Mouse (Mus musculus) stomach, embryonic 15.5 days (tissue): ENCODE measurements around the gene Mvb12a. TPM values are rescaled to one million over a fixed set of nuclear protein-coding genes. Genes with fewer than 3 reads are reported as not detected.

Experiments used
- ATAC-seq: fragments of 200-750 bp; cut with Nextera tagmentation; 2 replicates; pipeline ENCODE4 v1.8.0; 2017; ENCODE audit warnings: low read depth, moderate number of reproducible peaks, moderate TSS enrichment; ENCODE audit not compliant: insufficient read depth, low FRiP score
- H3K27ac ChIP-seq: fragments of 300-500 bp; sonication (generic); 2 replicates; pipeline ENCODE4 v1.5.1; 2015; ENCODE audit warnings: mild to moderate bottlenecking, inconsistent platforms
- H3K27me3 ChIP-seq: fragments of 300-500 bp; sonication (generic); replicated peaks from 2 replicates; pipeline ENCODE4 v1.6.1; 2015; ENCODE audit warnings: inconsistent platforms
- H3K36me3 ChIP-seq: fragments of 300-500 bp; sonication (generic); 2 replicates; pipeline ENCODE4 v1.6.1; 2015; ENCODE audit warnings: inconsistent platforms
- H3K4me1 ChIP-seq: fragments of 300-500 bp; sonication (generic); 2 replicates; pipeline ENCODE4 v1.6.1; 2015; ENCODE audit warnings: inconsistent platforms
- H3K4me2 ChIP-seq: fragments of 300-500 bp; sonication (generic); 2 replicates; pipeline ENCODE4 v1.6.1; 2015; ENCODE audit warnings: mild to moderate bottlenecking, inconsistent platforms
- H3K4me3 ChIP-seq: fragments of 300-500 bp; sonication (generic); replicated peaks from 2 replicates; pipeline ENCODE4 v1.5.1; 2015; ENCODE audit warnings: inconsistent platforms
- H3K9ac ChIP-seq: fragments of 300-500 bp; sonication (generic); 2 replicates; pipeline ENCODE4 v1.6.1; 2015; ENCODE audit warnings: inconsistent platforms
- H3K9me3 ChIP-seq: fragments of 300-500 bp; sonication (generic); 2 replicates; pipeline ENCODE4 v1.6.1; 2016; ENCODE audit warnings: inconsistent platforms
- whole genome bisulfite sequencing: fragments of 180-500 bp; shearing (Covaris S2); methylation state at CpG from one replicate; pipeline ENCODE4 v1.1.7; 2015; 5-methylcytosine and 5-hydroxymethylcytosine counted together
- polyA plus RNA-seq: library from polyadenylated mRNA; unstranded; fragments of >200 nt; fragmentation: Nextera tagmentation; extraction: Ambion mirVana; gene quantifications from 2 replicates; pipeline ENCODE4 v1.2.1, GENCODE M21; 2015

The Mvb12a gene
- polyA plus RNA-seq: 97.6 and 107 TPM in 2 replicates

DNA sequence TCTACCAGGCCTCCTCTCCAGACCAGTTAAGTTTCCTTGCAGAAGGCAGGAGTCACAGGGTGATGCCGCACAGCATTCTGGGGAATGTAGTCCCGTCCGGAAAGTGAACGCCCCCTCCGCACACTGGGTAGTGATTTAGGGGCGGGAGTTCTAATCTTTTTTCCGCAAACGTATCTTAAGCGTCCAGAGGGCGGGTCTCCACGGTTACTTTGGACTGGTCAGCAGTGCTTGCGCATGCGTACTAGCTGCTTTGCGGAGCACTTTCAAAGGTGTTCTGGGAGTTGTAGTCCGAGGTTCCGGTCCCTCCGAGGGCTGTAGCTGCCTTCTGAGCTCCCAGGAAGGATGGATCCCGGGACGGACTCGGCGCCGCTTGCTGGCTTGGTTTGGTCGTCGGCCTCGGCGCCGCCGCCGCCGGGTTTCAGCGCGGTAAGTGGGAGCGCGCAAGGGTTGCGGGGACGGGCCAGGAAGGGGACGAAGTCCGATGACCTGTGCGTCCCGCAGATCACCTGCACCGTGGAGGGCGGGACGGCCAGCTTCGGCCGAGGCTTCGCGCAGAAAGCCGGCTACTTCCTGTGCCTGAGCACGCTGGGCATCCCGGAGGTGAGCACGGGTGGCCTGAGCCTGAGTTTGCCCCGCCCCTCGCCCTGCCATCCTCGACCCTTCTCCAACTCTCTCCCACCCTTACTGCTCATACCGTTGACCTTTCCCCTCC is at the start of gene Mvb12a:
Mvb12a (plus strand) TSS at position 291 of the 712 bp plus-strand sequence.
- WGBS: under 1% methylated on average over 55 of the region's 55 CpGs
- Histone ChIP-seq H3K36me3 (peaks cover 12% of the 10 kb centered on the region), H3K4me3 (peak within 1 kb of the TSS; percentile 93), H3K9ac (peak within 1 kb of the TSS; percentile 83), H3K27me3 (no peaks in the 10 kb centered on the region), H3K4me2 (peak within 1 kb of the TSS; percentile 92), H3K9me3 (no peaks in the 10 kb centered on the region), H3K27ac (peak within 1 kb of the TSS; percentile 41; the same call in 1 of the 2 replicates), H3K4me1 (peaks cover 13% of the 10 kb centered on the region)
- peak; percentile 96 for ATAC-seq

DNA sequence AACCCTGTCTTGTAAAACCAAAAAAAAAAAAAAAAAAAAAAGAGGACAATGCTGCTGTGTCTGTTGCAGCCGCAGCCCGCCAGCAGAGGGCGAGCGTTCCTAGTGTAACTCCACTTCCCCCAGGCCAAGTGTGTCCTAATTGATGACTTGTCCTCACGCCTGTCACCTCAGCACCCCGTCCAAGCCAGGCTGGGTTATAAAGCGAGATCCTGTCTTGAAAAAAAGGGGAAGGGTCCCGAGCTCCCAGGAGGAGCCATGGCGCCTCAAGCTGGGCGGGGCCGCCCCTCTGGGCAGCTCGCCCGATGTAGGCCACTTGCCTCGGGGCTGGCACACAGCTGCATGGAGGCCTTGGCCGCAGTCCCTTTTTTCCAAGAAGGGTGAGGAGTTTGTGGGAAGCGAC is 47.7 kb upstream of the Mvb12a start:
- H3K4me2 ChIP-seq: peak overlapping the region; percentile 24; the same call in 1 of the 2 replicates
- peak; percentile 70 for ATAC-seq
- WGBS: 20% methylated on average over 16 of the region's 16 CpGs
- no peaks in the 10 kb centered on the region for H3K9me3 ChIP-seq
- H3K9ac ChIP-seq: no peak overlapping the region
- peaks cover 21% of the 10 kb centered on the region for H3K36me3 ChIP-seq
- H3K4me3 ChIP-seq: no peak overlapping the region
- no peaks in the 10 kb centered on the region for H3K27me3 ChIP-seq
- H3K4me1 ChIP-seq: peaks cover 41% of the 10 kb centered on the region
- H3K27ac ChIP-seq: no peak overlapping the region

DNA sequence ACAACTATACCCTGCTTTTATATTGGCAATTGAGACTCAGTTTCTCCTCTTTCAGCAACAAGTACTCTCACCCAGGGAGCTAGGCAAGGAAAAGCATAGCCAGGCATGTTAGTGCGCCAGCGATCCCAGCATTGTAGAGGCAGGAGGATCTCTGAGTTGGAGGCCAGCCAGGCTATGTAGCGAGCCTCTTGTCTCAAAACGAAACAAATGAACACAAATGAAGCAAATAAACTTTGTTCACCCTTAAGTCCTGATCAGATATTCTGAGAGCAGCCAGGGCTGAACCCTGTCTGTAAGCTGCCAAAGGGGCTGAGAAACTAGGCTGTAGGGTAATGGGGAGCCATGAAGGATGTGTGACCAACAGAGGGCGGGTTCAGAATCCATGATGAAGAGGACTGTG is 46.9 kb upstream of the Mvb12a start:
- WGBS: 72% methylated on average over 5 of the region's 5 CpGs
- H3K9me3 ChIP-seq: no peaks in the 10 kb centered on the region
- peak overlapping the region; percentile 68 for H3K27ac ChIP-seq
- peaks cover 21% of the 10 kb centered on the region for H3K36me3 ChIP-seq
- H3K9ac ChIP-seq: no peak overlapping the region
- H3K27me3 ChIP-seq: no peaks in the 10 kb centered on the region
- H3K4me2 ChIP-seq: no peak overlapping the region
- peaks cover 38% of the 10 kb centered on the region for H3K4me1 ChIP-seq
- no peak for ATAC-seq
- H3K4me3 ChIP-seq: no peak overlapping the region

DNA sequence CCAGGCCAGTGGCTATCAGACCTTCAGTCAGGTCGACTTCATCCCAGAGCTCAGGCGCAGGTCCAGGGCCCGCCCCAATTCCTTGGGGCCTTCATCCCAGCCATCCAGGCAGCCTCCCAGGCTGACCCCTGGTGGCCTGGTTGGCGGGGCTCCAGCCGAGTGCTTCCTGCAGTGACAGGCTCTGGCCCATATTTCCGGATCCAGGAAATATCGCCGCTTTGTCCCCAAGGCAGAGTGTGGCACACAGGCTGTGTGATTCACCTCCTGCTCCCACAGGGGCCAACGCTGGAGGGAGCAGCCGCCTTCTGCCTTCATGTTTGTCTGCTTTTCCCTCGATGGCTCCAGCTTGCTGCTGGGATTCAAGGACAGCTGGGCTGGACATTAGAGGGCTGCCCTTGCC is 46.2 kb upstream of the Mvb12a start:
- Histone ChIP-seq H3K27me3 (no peaks in the 10 kb centered on the region), H3K4me3 (no peak overlapping the region), H3K9me3 (no peaks in the 10 kb centered on the region), H3K36me3 (peaks cover 15% of the 10 kb centered on the region), H3K9ac (no peak overlapping the region), H3K4me1 (peaks cover 38% of the 10 kb centered on the region), H3K4me2 (no peak overlapping the region), H3K27ac (peak overlapping the region; percentile 68)
- WGBS: 31% methylated on average over 11 of the region's 11 CpGs
- ATAC-seq: no peak; the same call in 1 of the 2 replicates

DNA sequence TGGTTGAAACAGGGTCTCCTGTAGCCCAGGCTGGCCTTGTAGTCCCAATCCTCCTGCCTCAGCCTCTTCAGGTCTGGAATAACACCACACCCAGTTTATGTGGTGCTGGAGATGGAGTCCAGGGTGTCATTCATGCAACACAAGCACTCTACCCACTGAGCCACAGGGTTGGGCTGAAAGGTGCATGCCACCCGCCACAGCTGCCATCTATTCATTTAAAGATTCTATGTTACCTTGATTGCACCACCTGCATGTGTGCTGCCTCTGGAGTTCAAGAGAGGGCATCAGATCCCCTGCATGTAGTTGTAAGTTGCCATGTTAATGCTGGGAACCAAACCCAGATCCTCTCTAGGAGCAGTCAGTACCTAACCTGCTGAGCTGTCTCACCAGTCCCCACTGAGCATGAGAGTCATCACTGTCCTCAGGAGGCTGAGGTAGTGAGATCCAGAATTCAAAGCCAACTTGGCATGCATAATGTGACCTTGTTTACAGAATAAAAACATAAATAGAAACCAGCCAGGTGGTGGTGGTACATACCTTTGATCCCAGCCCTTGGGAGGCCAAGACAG is 45.6 kb upstream of the Mvb12a start:
- Histone ChIP-seq H3K4me1 (peaks cover 38% of the 10 kb centered on the region), H3K27ac (peak overlapping the region; percentile 68; the same call in 1 of the 2 replicates), H3K9me3 (no peaks in the 10 kb centered on the region), H3K4me2 (no peak overlapping the region), H3K4me3 (no peak overlapping the region), H3K27me3 (no peaks in the 10 kb centered on the region), H3K9ac (no peak overlapping the region), H3K36me3 (peaks cover 11% of the 10 kb centered on the region)
- 96% methylated on average over 1 of the region's 1 CpGs for WGBS
- ATAC-seq: no peak

DNA sequence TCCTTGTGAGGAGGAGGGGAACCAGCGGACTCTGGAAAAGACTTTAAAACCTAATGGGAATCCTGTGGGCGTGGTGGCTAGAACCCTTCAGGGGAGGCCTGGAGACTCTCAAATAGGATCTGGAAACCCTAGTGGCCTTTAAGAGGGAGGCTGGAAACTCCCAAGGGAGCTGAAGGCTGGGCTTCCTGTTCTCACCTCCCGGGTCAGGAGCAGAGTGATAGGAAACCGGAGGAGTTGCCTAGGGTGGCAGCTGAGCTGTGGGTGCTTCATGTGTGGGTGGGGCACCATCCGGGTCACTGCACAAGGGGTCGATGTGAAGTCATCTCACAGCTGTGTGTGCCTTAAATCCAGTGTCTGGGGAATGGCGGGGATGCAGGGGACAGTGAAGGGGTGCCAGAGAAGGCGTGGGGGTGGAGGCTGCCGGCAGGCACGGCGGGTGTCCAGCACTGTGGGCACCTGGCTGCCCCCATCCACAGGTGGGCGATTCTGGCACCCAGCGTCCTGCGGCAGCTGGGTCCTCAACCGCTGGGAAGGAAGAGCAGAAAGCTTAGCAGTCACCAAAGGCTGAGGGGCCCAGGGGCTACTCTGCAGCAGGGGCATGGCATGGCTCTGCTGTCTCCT is 44.7 kb upstream of the Mvb12a start:
- Histone ChIP-seq H3K4me2 (no peak overlapping the region), H3K36me3 (0 out of 2 replicates have a peak, but pooled peaks cover 3% of the 10 kb centered on the region), H3K9me3 (no peaks in the 10 kb centered on the region), H3K9ac (no peak overlapping the region), H3K4me3 (no peak overlapping the region), H3K27me3 (no peaks in the 10 kb centered on the region), H3K4me1 (peaks cover 38% of the 10 kb centered on the region), H3K27ac (peak overlapping the region; percentile 37)
- ATAC-seq: no peak
- 21% methylated on average over 15 of the region's 15 CpGs for WGBS

DNA sequence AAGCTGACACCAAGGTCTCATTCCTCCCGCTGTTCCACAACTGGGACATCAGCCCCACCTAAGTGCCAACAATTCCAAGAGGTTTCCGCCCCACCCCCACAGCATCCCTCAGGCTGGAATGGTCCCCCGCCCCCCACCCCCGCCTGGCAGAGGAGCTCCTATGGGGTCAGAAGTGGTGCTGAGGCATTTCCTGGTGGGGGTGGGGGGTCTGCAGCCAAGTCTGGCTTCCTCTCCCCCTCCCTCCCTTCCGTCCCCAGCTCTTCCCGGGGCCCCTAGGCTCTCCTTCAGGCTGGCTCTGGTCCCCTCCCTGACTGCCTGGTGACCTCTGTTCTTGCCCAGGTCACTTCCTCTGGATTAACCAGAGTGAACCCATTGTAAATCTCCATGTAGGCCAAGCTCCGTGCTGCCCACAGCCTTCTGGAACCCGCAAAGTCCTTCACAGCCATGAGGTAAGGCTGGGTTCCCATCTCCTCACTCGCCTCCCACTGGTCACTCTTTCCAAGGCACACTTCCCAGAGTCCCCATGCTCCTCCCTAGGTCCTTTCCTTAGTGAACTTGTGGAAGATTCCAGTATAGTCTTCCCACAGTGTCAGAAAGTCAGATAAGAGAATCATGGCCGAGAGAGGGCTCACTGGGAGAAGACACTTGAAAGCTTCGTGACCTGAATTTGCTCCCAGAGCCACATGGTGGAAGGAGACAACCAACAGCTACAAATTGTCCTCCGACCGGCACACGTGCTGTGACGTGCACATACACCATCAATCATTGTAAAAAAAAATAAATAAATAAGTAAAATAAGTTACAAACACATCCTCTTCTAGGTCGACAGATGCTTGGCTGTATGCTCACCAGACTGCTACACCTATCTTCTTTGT is 43.7 kb upstream of the Mvb12a start:
- H3K4me1 ChIP-seq: peaks cover 38% of the 10 kb centered on the region
- ATAC-seq: no peak; the same call in 1 of the 2 replicates
- H3K36me3 ChIP-seq: no peaks in the 10 kb centered on the region
- H3K4me3 ChIP-seq: no peak overlapping the region
- no peaks in the 10 kb centered on the region for H3K9me3 ChIP-seq
- no peaks in the 10 kb centered on the region for H3K27me3 ChIP-seq
- WGBS: 26% methylated on average over 16 of the region's 16 CpGs
- no peak overlapping the region for H3K4me2 ChIP-seq
- peak overlapping the region; percentile 37; the same call in 1 of the 2 replicates for H3K27ac ChIP-seq
- H3K9ac ChIP-seq: no peak overlapping the region

DNA sequence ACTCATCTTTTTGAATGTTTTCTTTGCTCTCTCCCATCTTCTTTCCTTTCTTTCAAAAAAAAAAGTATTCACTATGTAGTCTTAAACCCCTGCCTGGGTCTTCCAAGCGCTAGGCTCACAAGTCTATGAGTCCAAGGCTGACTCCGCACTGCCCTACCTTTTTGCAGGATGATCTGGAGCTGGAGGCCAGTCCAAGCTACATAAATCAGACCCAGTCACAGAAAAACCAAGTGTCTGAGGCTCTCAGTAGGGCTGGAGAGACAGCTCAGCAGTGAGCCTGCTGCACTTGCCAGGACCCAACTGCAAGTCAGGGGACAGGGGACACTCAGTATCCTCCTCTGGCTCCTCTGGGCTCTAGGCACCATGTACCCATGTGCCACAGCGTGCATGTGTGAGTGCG is 38.4 kb upstream of the Mvb12a start:
- Histone ChIP-seq H3K4me1 (0 out of 2 replicates have a peak, but pooled peaks cover 6% of the 10 kb centered on the region), H3K36me3 (no peaks in the 10 kb centered on the region), H3K27ac (no peak overlapping the region), H3K27me3 (peaks cover 31% of the 10 kb centered on the region), H3K9ac (no peak overlapping the region), H3K9me3 (no peaks in the 10 kb centered on the region), H3K4me3 (no peak overlapping the region), H3K4me2 (no peak overlapping the region)
- no peak for ATAC-seq
- WGBS: 86% methylated on average over 4 of the region's 4 CpGs

DNA sequence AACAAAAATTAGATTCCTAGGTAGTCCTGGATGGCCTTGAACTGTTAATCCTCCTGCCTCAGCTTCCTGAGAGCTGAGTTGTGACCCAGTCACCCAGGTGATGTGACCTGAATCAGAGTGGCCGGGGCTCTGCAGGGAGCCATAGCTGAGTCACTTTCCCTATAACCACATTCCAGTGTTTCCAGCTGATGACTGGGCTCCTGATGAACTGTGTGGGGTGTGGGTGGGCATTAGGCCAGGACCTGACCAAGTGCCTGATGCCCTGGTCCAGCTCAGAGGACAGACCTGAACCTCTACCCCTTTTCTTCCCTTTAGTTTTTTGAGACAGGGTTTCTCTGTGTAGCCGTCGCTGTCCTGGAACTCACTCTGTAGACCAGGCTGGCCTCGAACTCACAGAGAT is 37.4 kb upstream of the Mvb12a start:
- peaks cover 31% of the 10 kb centered on the region for H3K27me3 ChIP-seq
- H3K27ac ChIP-seq: no peak overlapping the region
- no peak overlapping the region for H3K9ac ChIP-seq
- H3K4me2 ChIP-seq: no peak overlapping the region
- WGBS: 87% methylated on average over 4 of the region's 4 CpGs
- H3K4me1 ChIP-seq: 0 out of 2 replicates have a peak, but pooled peaks cover 5% of the 10 kb centered on the region
- ATAC-seq: no peak
- H3K4me3 ChIP-seq: no peak overlapping the region
- no peaks in the 10 kb centered on the region for H3K36me3 ChIP-seq
- H3K9me3 ChIP-seq: no peaks in the 10 kb centered on the region

DNA sequence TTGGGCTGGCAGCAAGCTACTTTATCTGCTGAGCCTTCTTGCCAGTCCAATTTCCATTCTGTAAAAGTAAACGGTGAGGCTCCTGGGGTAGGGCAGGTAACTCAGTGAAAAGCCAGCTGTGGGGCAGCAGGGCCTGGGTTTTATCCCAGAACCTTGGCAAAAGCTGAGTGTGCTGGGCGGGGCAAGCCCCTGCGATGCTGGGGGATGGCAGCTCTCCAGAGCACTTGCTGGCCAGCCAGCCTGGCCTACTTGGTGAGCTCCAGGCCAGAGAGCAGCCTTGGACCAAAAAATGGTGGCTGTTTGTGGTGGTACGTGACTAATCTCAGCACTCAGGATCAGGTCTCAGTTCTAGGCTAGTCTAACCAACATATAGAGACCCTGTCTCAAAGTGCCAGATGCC is 36.7 kb upstream of the Mvb12a start:
- H3K36me3 ChIP-seq: no peaks in the 10 kb centered on the region
- WGBS: 80% methylated on average over 4 of the region's 4 CpGs
- H3K4me1 ChIP-seq: 0 out of 2 replicates have a peak, but pooled peaks cover 5% of the 10 kb centered on the region
- H3K9ac ChIP-seq: no peak overlapping the region
- H3K4me2 ChIP-seq: no peak overlapping the region
- no peaks in the 10 kb centered on the region for H3K9me3 ChIP-seq
- no peak overlapping the region for H3K4me3 ChIP-seq
- no peak overlapping the region for H3K27ac ChIP-seq
- no peak for ATAC-seq
- H3K27me3 ChIP-seq: peaks cover 33% of the 10 kb centered on the region

DNA sequence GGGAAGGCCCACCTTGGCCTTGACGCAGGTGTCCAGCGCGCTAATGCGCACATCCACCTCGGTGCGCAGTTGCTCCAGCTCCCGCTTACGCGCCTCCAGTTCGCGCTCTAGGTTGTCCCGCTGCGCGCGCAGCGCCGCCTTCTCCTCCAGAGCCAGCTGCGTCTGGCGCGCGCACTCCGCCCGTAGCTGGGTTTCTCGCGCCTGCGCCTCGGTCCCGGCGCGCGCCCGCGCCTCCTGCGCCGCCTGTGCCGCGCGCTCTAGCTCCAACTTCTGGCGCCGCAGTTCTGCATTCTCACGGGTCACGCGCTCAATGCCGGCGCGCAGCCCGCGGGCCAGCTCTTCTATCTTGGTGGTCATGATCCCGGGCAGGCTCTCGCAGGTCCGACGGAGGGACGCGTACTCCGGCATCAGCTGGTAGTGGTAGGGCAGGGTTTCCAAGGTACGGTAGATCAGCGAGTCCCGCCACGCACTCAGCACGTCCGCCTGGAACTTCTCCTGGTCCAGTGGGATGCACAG is 35.1 kb upstream of the Mvb12a start:
- Histone ChIP-seq H3K9me3 (no peaks in the 10 kb centered on the region), H3K4me3 (peak overlapping the region; percentile 43)
- ATAC-seq: peak; percentile 69

More for the DNA sequence above, 35.1 kb upstream of the Mvb12a start:
- H3K27ac ChIP-seq: no peak overlapping the region
- no peak overlapping the region for H3K9ac ChIP-seq
- H3K36me3 ChIP-seq: no peaks in the 10 kb centered on the region
- under 1% methylated on average over 61 of the region's 61 CpGs for WGBS
- H3K27me3 ChIP-seq: peaks cover 39% of the 10 kb centered on the region
- 0 out of 2 replicates have a peak, but pooled peaks cover 5% of the 10 kb centered on the region for H3K4me1 ChIP-seq
- peak overlapping the region; percentile 79 for H3K4me2 ChIP-seq
